Mouse (Mus musculus): ENCODE results near the gene Dmbt1. TPM values are rescaled to one million over a fixed set of nuclear protein-coding genes. Genes with fewer than 3 reads are reported as not detected.

The Dmbt1 gene
- polyA plus RNA-seq, 1 experiment from 2014 or later, result not detected

DNA sequence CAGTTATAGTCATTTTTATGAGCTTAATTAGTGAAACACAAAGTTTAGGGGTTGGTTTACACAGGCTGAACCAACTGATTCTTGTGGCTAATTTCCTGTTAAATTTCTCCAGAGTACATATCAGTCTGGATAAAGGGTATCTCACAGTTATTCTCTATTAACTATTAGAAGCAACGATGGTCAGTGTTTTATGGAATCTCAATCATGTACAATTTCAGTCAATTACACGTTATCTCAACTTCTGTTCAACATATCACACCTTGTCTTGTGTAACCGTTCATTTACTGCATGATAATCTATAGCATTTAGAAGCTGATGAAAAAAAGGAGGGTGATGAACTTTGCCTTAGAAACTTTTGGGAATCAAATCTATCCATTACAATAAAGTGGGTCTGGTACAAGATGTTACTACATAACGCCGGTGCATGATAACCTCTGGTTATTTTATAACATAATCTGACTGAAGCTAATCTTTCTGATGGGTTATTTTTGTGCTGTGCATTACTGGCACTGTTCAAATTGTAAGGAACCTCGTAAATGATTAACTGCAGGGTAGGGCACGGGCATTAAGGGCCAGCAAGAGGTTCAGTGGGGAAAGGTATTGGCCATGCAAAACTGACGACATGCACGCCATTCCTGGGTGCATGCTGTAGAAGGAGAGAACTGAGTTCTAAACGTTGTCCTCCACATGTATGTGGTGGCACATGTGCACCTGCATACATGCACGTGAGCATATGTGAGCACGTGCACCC lies 29.7 kb upstream of the Dmbt1 start:
- 92% methylated on average over 12 of the region's 12 CpGs for WGBS
- ATAC-seq (ENCODE audit: low FRiP score) (no peak), DNase-seq (ENCODE audit: low spot score) (no peak)
- Histone ChIP-seq H3K27ac (no peak overlapping the region), H3K4me2 (replicated peaks) (no peak overlapping the region), H3K27me3 (ENCODE audit: control insufficient read depth, insufficient read depth, low read length) (no peaks in the 10 kb centered on the region), H3K9me3 (ENCODE audit: control insufficient read depth, low read length) (peaks cover 6% of the 10 kb centered on the region), H3K9ac (no peak overlapping the region), H3K4me3 (replicated peaks; ENCODE audit: low read length) (no peak overlapping the region), H3K4me1 (replicated peaks; ENCODE audit: control insufficient read depth, insufficient read depth, low read length) (no peaks in the 10 kb centered on the region), H3K36me3 (replicated peaks; ENCODE audit: control insufficient read depth, insufficient read depth) (no peaks in the 10 kb centered on the region)

DNA sequence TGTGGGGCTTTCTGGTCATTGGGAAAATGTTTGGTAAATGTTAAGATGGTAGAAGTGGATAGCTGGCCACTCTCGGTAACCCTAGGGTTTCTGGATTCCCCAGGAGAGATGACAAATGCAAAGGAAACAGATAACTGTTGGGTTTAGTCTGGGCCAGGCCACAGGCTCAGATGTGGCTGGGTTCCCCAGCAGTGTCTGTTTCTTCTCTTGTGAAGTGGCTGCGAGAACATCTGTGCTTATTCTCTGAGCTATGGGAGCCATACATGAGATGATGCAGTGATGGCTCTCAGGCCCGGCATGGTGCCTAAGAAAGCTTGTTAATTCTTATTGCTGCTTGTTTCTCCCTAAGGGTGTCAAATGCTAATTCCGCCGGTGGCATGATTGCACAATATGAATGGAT lies 27.8 kb upstream of the Dmbt1 start:
- Histone ChIP-seq H3K4me1 (replicated peaks; ENCODE audit: control insufficient read depth, insufficient read depth, low read length) (no peaks in the 10 kb centered on the region), H3K4me2 (replicated peaks) (no peak overlapping the region), H3K27me3 (ENCODE audit: control insufficient read depth, insufficient read depth, low read length) (no peaks in the 10 kb centered on the region), H3K9ac (no peak overlapping the region), H3K36me3 (replicated peaks; ENCODE audit: control insufficient read depth, insufficient read depth) (no peaks in the 10 kb centered on the region), H3K27ac (no peak overlapping the region), H3K9me3 (ENCODE audit: control insufficient read depth, low read length) (peaks cover 11% of the 10 kb centered on the region), H3K4me3 (replicated peaks; ENCODE audit: low read length) (no peak overlapping the region)
- DNase-seq (ENCODE audit: low spot score) (no peak), ATAC-seq (ENCODE audit: low FRiP score) (no peak)
- WGBS, result 85% methylated on average over 5 of the region's 5 CpGs

DNA sequence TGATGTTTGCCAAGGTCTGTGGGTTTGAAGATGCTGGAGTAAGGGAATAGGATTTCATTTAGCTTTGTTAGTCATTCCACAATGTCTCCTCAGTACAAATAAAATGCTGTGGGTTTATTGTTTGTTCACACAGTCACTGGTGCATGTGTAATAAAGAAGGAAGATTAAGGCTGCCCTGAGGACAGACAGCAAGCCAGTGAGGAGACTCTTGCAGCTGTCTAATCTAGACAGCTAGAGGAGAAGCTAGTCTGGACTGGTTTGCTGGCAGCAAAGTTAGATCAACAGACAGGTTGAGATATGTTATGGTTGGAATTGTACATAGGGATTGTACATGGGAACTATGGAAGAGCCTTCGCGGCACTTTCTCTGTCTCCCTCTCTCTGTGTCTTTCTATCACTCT lies 24.6 kb upstream of the Dmbt1 start:
- Histone ChIP-seq H3K27ac (no peak overlapping the region), H3K9ac (no peak overlapping the region), H3K27me3 (ENCODE audit: control insufficient read depth, insufficient read depth, low read length) (no peaks in the 10 kb centered on the region), H3K36me3 (replicated peaks; ENCODE audit: control insufficient read depth, insufficient read depth) (no peaks in the 10 kb centered on the region), H3K9me3 (ENCODE audit: control insufficient read depth, low read length) (peaks cover 11% of the 10 kb centered on the region), H3K4me2 (replicated peaks) (no peak overlapping the region), H3K4me3 (replicated peaks; ENCODE audit: low read length) (no peak overlapping the region), H3K4me1 (replicated peaks; ENCODE audit: control insufficient read depth, insufficient read depth, low read length) (no peaks in the 10 kb centered on the region)
- DNase-seq (ENCODE audit: low spot score) (no peak), ATAC-seq (ENCODE audit: low FRiP score) (no peak)
- WGBS, result 100% methylated on average over 2 of the region's 2 CpGs

DNA sequence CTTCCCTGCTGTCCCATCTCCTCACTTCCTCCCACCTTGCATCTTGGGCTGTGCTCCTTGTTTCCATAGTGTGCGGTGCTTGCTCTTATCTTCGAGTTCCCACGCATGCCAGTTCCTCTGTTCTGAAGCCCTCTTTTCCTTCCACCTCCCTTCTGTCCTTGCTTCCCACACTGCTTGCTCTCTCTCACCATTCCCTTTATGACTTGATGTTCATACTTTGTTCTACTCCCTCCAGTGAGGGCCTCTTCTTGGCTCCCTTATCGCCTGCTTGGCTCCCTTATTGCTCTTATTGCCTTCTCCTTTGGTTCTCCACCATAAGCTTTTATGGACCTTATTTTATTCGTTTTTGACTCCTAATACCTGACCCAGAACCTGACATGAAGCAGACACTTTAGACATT lies 22.7 kb upstream of the Dmbt1 start:
- H3K36me3 ChIP-seq (replicated peaks; ENCODE audit: control insufficient read depth, insufficient read depth), result no peaks in the 10 kb centered on the region
- ATAC-seq (ENCODE audit: low FRiP score), result no peak
- no peak overlapping the region for H3K9ac ChIP-seq
- no peak overlapping the region for H3K27ac ChIP-seq
- peaks cover 18% of the 10 kb centered on the region for H3K9me3 ChIP-seq (ENCODE audit: control insufficient read depth, low read length)
- no peak overlapping the region for H3K4me2 ChIP-seq (replicated peaks)
- no peak for DNase-seq (ENCODE audit: low spot score)
- no peaks in the 10 kb centered on the region for H3K27me3 ChIP-seq (ENCODE audit: control insufficient read depth, insufficient read depth, low read length)
- no peaks in the 10 kb centered on the region for H3K4me1 ChIP-seq (replicated peaks; ENCODE audit: control insufficient read depth, insufficient read depth, low read length)
- H3K4me3 ChIP-seq (replicated peaks; ENCODE audit: low read length), result no peak overlapping the region
- 85% methylated on average over 5 of the region's 5 CpGs for WGBS

DNA sequence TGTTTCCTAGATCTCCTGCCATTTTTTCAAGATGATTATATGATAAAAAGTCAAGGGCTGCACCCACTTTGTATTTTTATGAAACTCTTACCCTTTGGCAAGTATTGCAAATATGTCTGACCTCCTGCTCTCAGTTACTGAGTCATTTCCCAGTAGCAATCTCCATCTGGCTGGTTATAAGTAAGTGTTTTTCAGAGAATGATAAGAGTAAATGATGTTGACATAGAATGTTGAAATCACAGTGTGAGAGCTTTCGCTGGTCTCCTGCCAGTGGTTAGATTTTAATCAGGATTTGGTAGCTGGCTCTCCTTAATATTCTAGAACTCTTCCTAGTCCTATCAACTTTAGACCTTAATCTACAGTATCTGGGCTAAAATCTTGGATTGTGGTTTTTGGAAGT lies 20.0 kb upstream of the Dmbt1 start:
- Histone ChIP-seq H3K36me3 (replicated peaks; ENCODE audit: control insufficient read depth, insufficient read depth) (no peaks in the 10 kb centered on the region), H3K27ac (no peak overlapping the region), H3K27me3 (ENCODE audit: control insufficient read depth, insufficient read depth, low read length) (no peaks in the 10 kb centered on the region), H3K9ac (no peak overlapping the region), H3K4me2 (replicated peaks) (no peak overlapping the region), H3K9me3 (ENCODE audit: control insufficient read depth, low read length) (peaks cover 16% of the 10 kb centered on the region), H3K4me3 (replicated peaks; ENCODE audit: low read length) (no peak overlapping the region), H3K4me1 (replicated peaks; ENCODE audit: control insufficient read depth, insufficient read depth, low read length) (no peaks in the 10 kb centered on the region)
- WGBS, result 92% methylated on average over 1 of the region's 1 CpGs
- no peak for ATAC-seq (ENCODE audit: low FRiP score)
- DNase-seq (ENCODE audit: low spot score), result no peak

DNA sequence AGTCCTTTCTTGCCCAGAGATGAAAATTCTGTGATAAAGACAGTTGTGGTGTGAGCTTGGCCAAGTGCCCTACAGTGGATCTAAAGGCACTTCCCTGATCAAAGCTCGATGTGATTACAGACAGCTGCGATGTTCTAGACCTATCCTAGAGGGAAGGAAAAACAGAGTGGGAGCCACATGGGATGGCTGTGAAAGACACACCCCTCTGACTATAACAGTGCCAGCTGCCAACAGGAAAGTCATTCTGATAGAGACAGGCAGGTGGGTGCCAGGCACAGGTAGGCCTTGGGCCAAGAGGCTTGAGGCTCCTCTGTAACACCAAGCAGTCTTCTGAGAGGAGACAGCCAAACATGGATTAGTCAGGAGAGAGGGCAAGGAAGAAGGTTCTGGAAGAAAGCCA lies 12.7 kb upstream of the Dmbt1 start:
- Histone ChIP-seq H3K4me2 (replicated peaks) (no peak overlapping the region), H3K9me3 (ENCODE audit: control insufficient read depth, low read length) (peaks cover 5% of the 10 kb centered on the region), H3K4me3 (replicated peaks; ENCODE audit: low read length) (no peak overlapping the region), H3K4me1 (replicated peaks; ENCODE audit: control insufficient read depth, insufficient read depth, low read length) (no peaks in the 10 kb centered on the region), H3K36me3 (replicated peaks; ENCODE audit: control insufficient read depth, insufficient read depth) (no peaks in the 10 kb centered on the region), H3K9ac (no peak overlapping the region), H3K27me3 (ENCODE audit: control insufficient read depth, insufficient read depth, low read length) (no peaks in the 10 kb centered on the region), H3K27ac (no peak overlapping the region)
- no peak for ATAC-seq (ENCODE audit: low FRiP score)
- 98% methylated on average over 2 of the region's 2 CpGs for WGBS
- DNase-seq (ENCODE audit: low spot score), result no peak

DNA sequence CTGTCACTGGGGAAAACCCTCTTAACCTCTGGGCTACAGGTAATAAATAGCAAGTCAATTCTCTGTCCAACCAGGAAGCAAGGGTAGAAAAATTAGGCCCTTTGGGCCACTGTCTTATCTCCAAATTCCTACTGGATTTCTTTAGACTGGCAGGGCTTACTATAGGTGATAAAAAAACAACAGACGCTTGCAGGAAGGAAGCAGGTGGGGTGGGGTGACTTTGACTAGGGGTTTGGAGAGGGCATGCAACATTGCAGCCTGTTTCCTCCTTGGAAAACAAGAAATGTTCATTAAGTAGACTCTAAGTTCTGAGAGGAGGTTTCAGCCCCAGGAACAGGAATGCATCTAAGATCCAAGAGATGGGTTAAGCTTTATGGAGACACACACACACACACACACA lies 7.0 kb upstream of the Dmbt1 start:
- ATAC-seq (ENCODE audit: low FRiP score), result no peak
- Histone ChIP-seq H3K9me3 (ENCODE audit: control insufficient read depth, low read length) (no peaks in the 10 kb centered on the region), H3K4me2 (replicated peaks) (no peak overlapping the region), H3K4me1 (replicated peaks; ENCODE audit: control insufficient read depth, insufficient read depth, low read length) (no peaks in the 10 kb centered on the region), H3K27ac (no peak overlapping the region), H3K27me3 (ENCODE audit: control insufficient read depth, insufficient read depth, low read length) (no peaks in the 10 kb centered on the region), H3K4me3 (replicated peaks; ENCODE audit: low read length) (no peak overlapping the region), H3K36me3 (replicated peaks; ENCODE audit: control insufficient read depth, insufficient read depth) (no peaks in the 10 kb centered on the region), H3K9ac (no peak overlapping the region)
- no peak for DNase-seq (ENCODE audit: low spot score)
- 72% methylated on average over 1 of the region's 1 CpGs for WGBS

DNA sequence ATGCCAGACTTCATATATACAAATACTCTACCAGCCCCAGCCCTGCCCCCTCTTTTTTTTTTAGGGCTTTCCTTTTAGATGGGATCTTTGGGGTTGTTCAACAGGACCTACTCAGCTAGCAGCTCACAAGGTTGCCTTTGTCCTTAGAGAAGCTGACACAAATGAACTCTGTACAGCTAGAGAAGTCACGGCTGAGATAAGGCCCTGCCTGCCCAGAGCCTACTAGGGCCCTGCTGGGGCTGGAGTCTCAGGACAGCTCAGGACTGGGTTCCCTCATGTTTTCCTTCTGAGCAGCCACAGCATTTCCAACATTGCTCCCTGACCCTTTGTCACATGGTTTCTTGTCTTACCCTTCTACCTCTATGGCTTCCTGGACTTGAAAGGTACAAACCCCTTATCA lies 4.3 kb upstream of the Dmbt1 start:
- WGBS, result 74% methylated on average over 1 of the region's 1 CpGs
- H3K4me3 ChIP-seq (replicated peaks; ENCODE audit: low read length), result no peak overlapping the region
- no peak overlapping the region for H3K9ac ChIP-seq
- no peaks in the 10 kb centered on the region for H3K27me3 ChIP-seq (ENCODE audit: control insufficient read depth, insufficient read depth, low read length)
- H3K4me1 ChIP-seq (replicated peaks; ENCODE audit: control insufficient read depth, insufficient read depth, low read length), result no peaks in the 10 kb centered on the region
- no peak for ATAC-seq (ENCODE audit: low FRiP score)
- no peaks in the 10 kb centered on the region for H3K9me3 ChIP-seq (ENCODE audit: control insufficient read depth, low read length)
- DNase-seq (ENCODE audit: low spot score), result no peak
- no peak overlapping the region for H3K4me2 ChIP-seq (replicated peaks)
- H3K27ac ChIP-seq, result no peak overlapping the region
- no peaks in the 10 kb centered on the region for H3K36me3 ChIP-seq (replicated peaks; ENCODE audit: control insufficient read depth, insufficient read depth)

DNA sequence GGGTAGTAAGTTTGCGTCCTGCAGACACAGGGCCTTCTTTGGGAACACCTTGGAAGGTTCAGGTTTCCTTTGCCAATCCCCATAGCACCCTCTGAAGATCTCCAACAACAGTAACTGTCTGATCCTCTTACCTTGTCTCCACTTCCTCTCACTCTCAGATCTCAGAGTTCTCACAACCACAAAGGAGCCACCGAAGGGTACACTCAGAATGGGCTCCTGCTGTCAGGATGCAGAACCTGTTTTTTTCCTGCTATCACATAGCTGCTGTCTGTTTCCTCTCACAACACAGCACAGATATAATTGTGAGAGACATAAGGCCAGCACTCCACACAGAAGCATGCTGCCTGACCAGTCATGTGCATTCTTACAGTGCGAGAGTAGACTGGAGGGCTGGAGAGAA lies 4.5 kb downstream of the Dmbt1 start:
- H3K9me3 ChIP-seq (ENCODE audit: control insufficient read depth, low read length), result no peaks in the 10 kb centered on the region
- no peak overlapping the region for H3K4me2 ChIP-seq (replicated peaks)
- H3K27me3 ChIP-seq (ENCODE audit: control insufficient read depth, insufficient read depth, low read length), result no peaks in the 10 kb centered on the region
- H3K4me3 ChIP-seq (replicated peaks; ENCODE audit: low read length), result no peak overlapping the region
- WGBS, result 77% methylated on average over 3 of the region's 3 CpGs
- no peaks in the 10 kb centered on the region for H3K36me3 ChIP-seq (replicated peaks; ENCODE audit: control insufficient read depth, insufficient read depth)
- no peak overlapping the region for H3K9ac ChIP-seq
- DNase-seq (ENCODE audit: low spot score) (no peak), ATAC-seq (ENCODE audit: low FRiP score) (no peak)
- H3K4me1 ChIP-seq (replicated peaks; ENCODE audit: control insufficient read depth, insufficient read depth, low read length), result no peaks in the 10 kb centered on the region
- no peak overlapping the region for H3K27ac ChIP-seq

DNA sequence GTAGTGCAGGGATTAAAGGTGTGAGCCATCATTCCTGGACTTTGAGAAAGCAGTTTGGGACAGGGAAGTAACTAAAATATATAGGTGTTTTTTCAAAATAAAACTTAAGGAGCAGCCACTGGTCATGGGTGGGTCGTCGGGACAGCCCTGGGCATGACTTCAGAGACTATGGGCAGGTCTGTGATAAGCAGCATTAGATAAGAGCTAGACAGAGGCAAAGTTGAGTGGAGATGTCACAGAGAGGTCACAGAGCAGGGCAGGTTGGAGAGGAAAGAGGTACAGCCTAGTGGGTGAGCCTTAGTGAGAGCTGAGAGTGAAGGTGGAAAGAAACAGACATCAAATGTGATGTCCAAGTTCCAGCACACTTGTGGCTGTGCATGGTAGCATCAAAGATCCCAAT lies 5.2 kb downstream of the Dmbt1 start:
- Histone ChIP-seq H3K27me3 (ENCODE audit: control insufficient read depth, insufficient read depth, low read length) (no peaks in the 10 kb centered on the region), H3K4me2 (replicated peaks) (no peak overlapping the region), H3K4me1 (replicated peaks; ENCODE audit: control insufficient read depth, insufficient read depth, low read length) (no peaks in the 10 kb centered on the region), H3K4me3 (replicated peaks; ENCODE audit: low read length) (no peak overlapping the region), H3K9ac (no peak overlapping the region), H3K36me3 (replicated peaks; ENCODE audit: control insufficient read depth, insufficient read depth) (no peaks in the 10 kb centered on the region), H3K27ac (no peak overlapping the region), H3K9me3 (ENCODE audit: control insufficient read depth, low read length) (no peaks in the 10 kb centered on the region)
- WGBS, result 92% methylated on average over 2 of the region's 2 CpGs
- no peak for ATAC-seq (ENCODE audit: low FRiP score)
- no peak for DNase-seq (ENCODE audit: low spot score)

Data from hindbrain, embryonic 14.5 days (tissue).